Mouse (Mus musculus): Measurements from ENCODE around the gene Gm13420.
"Not testable (repeated sequence)": the region's sequence is repeated elsewhere in the genome, so short reads cannot be mapped to it uniquely, and the experiment has no call there.

Gm13420 gene

DNA sequence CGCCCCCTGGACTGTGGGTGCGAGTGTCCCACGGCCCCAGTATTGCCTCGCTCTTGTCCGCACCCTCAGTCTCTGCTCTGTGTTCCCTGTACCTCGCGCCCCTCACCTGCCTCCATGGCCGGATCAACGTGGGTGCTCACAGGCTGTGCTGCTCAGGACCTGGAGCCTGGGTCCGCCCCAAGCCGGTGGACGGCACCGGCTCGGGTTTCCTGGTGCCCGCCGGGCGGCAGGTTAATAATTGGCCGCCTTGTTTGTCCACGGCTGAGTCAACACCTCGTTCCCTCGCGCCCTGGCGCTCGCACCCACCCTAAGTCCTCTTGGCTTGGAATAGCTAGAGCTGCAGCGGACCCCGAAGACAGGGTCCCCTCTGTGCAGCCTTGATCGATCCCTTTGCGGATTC is at the start of gene Gm13420:
TSS of gene Gm13420 (minus strand) at position 189 of the 400 bp plus-strand sequence.
- peak; percentile 53 for DNase-seq (ENCODE audit: low spot score)

DNA sequence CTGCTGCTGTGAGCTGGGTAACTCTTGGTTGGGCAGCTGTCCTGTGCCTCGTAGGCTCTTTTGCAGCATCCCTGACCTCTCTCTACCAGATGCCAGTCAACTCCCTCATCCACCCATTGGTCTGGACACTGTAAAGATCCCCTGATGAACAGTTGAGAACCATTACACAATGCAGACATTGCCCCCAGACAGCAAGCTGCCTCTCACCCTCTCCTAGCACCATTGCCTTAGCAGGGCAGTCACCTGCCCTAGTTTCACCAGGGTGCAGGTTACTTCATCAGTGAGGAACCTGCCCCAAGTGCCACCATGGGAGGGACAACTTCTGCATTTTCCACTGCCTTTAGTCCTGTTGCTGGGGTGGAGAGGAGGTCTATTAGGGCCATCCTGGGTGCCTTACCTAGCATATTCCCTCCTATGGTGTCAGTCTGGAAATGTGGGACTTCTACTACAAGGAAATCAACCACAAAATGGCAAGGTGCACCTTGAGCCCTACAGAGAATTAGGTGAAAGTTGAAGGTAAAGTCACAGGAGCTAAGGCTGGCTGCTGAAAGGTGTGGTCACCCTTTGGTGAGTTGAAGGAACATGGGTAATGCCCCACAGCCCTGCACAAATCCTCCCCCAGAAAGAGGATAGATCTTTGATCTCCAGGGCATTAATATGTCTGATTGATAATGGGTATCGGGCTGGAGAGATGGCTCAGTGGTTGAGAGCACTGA is 41.4 kb upstream of the Gm13420 start:
- DNase-seq (ENCODE audit: low spot score) = no peak

DNA sequence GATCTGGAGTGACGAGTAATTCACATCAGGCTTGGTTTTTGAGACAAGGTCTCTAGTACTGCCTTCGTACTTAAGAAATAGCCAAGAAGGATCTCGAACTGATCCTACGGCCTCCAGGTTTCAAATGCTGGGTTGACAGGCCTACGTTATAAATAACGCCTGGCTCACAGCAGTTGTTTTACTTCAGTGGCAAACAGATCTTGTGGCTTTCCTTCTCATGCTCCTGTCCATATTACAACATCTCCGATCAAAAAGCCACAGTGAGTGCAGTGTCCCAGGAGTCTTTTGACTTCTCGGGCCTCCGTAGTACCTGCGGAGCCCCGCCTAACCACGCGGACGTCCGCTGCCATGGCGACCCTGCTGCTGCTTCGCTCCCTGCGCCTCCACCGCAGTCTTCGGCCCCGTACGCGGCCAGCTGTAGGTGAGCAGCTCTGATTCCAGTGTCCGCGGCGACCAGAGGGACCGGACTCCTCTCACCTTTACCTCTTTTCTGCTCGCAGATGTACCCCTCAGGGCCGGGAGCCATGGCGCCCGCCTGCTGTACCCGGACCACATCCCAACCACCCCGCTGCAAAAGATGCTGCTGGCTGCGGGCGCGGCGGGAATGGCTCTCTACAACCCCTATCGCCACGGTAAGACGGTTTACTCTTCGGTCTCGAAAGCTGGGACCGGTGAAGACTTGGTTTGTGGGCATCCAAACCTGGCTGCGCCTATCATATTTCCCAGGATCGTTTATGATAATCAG is 36.6 kb upstream of the Gm13420 start, which contains the start of gene Trub2:
TSS of gene Trub2 (minus strand) at position 566 of the 745 bp plus-strand sequence.
- peak; percentile 82 for DNase-seq (ENCODE audit: low spot score)

DNA sequence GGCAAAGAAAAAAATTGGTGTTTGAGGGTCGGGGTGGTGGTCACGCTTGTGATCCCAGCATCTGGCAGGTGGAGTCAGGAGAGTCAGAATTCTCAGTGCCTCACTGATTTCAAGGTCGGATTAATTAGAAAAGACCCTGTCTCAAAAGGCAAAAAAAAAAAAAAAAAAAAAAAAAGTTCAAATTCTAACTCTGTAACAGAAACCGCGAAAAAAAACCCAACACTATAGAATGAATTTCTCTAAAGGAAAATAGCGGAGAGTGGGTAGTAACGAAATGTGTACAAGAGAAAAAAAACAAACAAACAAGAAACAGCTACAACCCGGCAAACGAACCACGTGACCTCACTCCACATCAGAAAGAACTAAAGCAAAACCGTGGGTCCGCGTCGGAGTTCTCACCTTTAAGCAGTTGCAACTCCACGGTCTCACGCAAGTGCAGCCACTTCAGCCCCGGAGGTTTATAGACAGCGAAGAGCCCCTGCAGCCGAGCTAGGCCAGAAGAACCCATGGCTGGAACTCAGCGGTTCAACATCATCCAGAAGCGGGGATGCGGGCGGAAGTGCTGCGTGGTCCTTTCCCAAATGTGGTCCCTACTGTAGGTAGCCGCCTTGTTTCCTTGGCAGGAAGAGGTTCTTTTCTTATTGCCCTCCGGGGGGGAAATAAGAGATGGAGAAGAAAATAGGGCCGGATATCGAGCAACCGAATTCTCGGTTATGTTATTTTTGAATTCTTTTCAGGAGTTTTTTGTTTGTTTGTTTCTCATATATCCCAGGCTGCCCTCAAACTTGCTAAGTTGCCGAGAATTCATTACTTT is 35.8 kb upstream of the Gm13420 start, which contains the start of gene Coq4:
TSS of gene Coq4 (plus strand) at position 390 of the 814 bp plus-strand sequence.
- DNase-seq (ENCODE audit: low spot score) = peak; percentile 90

DNA sequence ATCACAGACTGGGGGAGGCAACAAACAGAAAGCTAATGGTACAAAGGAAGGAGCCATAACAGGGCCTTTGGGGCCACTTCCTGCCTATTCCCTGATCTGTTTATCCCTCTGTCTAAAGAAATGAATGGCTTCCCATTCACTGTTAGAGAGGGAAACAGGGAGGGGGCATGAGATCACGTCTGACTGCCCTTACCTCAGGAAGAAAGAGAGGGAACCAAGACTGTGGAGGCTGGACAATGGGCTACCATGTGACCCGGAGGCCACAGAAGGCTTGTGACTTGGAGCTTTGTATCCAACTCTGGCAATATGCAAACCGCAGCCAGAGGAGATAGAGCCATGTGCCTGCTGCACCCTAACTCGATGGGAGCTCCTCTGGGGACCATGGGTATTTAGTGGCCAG is 32.8 kb upstream of the Gm13420 start:
- DNase-seq (ENCODE audit: low spot score) = no peak

DNA sequence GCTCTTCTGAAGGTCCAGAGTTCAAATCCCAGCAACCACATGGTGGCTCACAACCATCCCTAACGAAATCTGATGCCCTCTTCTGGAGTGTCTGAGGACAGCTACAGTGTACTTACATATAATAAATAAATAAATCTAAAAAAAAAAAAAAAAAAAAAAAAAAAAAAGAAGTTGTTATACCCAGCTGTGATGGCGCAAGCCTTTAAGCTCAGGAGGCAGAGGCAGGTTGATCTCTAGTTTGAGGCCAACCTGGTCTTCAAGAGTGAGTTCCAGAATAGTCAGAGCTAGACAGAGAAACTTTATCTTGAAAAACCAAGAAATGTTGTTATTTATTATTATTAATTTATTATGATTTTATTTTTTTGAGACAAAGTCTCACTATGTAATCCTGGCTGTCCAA is 29.8 kb upstream of the Gm13420 start:
- not testable (repeated sequence) for DNase-seq (ENCODE audit: low spot score)

DNA sequence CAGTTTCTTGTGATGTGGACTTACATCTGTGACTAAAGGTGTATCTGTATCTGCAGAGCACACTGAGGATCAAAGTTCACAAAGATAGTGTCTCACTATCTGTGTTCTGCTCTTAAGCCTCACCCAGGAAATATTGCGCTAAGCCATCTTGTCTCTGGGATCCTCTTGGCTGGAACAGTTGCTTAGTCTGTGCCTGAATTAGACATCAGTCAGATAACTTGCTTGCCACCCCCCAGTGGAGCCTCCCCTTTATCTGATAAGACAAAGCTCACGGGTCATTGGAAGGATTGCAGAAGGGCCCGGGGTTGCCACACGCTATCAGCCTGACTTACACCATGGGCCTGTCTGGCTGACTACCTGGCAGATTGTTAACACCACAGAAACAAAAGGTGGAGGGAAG is 21.8 kb upstream of the Gm13420 start:
- DNase-seq (ENCODE audit: low spot score) = no peak

DNA sequence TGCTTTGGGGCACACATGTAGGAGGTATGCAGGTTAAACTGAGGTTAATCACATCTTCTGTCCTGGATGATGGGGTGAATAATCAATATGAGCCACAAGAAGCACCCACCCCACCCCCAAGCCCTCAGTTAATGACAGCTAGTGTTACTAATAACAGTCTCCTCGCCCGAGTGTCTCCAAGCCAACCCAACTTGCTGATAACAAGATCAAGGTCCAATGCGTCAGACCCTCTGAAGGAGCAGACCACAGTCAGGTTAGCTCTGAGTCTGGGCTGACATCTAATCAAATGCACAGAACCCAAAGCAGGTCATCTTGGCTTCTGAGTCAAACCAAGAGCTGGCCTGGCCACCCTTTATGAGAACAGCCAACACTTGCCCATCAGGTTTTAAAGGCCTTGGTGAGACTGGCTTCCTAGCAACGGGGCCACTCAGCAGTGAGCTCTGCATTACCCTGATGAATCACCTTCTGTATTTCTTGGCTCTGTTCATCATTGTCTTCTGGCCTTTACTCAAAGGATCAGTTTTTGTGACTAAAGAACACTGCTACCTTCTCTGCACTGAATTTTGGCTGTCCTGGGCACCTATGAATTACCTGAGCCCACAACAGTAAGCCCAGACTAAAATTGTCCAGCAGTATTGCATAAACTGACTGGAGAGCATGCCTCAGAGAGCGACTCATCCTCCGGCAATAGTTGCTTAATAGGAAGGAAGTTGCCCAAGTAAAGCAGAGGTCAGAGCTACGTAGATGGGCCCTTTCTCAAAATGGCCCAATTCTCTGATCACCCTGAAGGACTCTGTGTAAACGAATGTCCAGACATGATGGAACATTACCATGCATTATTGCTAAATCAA is 20.4 kb upstream of the Gm13420 start:
- peak; percentile 51 for DNase-seq (ENCODE audit: low spot score)

DNA sequence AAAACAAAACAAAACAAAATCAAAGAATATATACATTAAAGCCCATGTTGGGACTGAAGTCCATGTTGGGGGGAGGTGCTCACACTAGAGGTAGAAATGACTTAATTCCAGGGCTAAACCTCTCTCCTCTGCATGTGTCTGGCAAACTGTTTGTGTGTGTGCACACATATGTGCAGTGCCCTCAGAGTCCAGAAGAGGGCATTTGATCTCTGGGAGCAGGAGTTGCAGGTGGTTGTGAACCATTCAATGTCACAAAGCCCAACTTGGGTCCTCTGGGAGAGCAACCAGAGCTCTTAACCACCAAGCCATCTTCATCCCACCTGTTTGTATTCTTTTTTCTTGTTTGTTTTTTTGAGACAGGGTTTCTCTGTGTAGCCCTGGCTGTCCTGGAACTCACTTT is 18.7 kb upstream of the Gm13420 start:
- DNase-seq (ENCODE audit: low spot score) = no peak

DNA sequence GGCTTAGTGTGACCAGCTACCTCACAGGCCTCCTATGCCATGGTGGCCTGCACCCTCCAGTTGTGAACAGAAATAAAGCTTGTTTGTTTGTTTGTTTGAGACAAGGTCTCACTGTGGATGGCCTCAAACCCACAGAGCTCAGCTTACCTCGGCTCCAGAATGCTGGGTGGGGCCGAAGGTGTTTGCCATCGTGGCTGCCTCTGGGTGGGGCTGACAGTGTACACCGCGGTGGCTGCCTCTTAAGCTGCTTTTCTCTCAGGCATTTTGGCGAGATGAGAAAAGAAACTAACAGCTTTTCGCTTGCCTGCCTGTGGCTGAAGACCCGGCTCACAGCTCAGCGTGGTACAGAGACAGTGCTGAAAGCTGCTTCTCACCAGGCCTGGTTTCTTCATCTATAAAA is 17.4 kb upstream of the Gm13420 start:
- DNase-seq (ENCODE audit: low spot score) = peak; percentile 30

DNA sequence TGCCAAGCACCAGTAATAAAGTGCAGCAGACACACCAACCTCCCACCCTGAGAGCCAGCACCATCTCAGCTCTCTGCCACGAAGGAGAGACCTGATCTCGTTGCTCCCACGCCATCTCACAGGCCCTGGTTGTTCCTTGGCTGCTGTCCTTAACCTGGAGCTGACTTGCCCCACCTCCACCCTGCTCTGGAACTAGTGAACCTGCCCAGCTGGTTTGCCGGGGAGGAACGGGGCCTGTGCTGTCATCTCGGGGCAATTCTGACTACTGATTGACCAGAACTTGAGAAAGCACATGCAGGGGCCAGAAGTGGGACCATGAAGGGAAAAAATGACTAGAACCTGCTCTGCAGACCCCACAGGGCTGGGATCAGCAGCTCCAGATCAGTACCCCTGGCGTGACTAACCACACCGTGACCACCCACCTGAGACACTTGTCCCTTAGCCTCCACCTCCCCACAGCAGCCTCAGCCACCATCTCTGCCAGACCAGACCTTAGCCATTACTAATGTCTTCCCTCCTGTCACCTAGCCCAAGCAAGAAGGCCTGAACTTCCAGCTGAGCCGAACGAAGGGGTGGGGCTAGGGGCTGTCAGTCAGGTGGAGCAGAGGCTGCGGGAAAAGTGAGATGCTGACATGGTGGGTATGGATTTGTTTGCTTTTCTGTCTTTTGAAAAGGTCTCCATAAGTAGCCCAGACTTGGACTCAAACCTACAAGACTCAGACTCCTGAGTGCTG is 16.7 kb upstream of the Gm13420 start:
- DNase-seq (ENCODE audit: low spot score) = peak; percentile 81

DNA sequence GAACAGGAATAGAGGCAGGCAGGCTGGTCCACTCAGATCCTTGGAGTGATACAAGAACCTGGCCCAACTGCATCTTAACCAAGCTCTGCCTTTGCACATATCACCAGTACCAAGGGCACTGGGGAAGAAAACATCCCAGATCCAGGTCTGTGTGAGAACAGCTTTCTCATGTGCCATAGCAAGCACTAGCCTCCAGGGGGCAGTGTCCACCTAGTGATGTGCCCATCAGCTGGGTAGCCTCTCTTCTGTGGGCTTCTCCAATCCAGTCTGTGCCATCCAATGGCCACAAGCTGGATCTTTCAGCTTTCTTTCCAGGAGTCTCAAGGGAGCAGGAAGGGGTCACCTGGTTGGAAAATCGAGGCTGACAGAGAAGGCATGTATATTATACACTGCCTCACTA is 13.3 kb upstream of the Gm13420 start:
- DNase-seq (ENCODE audit: low spot score) = peak; percentile 71

DNA sequence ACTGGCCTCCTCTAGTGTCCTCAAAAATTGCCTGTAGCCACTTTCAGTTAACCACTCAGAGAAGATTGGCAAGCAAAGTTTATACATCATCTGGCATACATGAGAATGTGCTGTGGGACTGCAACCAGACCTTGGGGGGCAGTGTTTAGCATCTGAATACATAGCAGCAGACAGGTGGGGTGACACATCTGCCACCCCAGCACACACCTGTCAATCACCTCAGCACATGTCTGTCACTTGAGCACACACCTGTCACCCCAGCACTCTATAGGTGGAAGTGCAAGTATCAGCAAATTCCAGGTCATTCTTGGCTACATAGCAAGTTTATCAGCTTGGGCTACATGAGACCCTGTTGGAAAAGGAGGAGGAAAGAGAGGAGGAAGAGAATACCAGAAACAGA is 4.2 kb upstream of the Gm13420 start:
- DNase-seq (ENCODE audit: low spot score) = no peak

DNA sequence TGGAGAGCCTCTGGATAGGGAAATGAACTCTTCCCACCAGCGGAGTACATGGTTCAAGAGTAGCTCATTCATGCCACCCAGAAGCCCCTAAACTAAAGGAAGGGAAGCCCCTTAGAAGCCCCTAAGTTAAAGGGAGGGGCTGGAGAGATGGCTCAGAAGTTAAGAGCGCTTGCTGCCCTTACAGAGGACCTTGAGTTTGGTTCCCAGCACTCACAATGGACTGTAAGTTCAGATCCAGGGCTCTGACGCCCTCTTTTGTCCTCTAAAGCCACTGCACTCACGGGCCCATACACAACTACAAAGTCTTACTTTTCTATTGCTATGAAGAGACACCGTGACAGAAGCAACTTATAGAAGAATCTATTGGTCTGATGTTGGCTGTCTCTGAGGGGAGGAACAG is 912 bp upstream of the Gm13420 start:
- DNase-seq (ENCODE audit: low spot score) = no peak

DNA sequence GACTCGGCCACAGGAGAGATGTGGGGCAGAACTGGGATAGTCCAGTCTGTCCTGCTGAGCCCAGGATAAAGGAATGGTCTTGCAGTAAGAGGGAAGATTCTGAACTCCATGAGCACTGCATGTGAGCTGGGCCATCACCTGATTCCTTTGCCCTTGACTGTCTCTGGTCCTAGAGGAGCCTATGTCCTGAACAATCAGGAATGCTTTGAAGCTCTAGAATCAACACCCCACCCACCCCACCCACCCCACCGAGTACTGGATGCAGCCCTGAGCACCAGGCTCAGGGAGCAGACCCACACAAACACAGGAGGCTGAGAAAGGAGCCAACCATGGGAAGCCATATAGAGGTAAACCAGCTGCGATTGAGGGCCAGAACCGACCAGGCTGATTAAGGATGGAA is 3.0 kb downstream of the Gm13420 start:
- DNase-seq (ENCODE audit: low spot score) = no peak

DNA sequence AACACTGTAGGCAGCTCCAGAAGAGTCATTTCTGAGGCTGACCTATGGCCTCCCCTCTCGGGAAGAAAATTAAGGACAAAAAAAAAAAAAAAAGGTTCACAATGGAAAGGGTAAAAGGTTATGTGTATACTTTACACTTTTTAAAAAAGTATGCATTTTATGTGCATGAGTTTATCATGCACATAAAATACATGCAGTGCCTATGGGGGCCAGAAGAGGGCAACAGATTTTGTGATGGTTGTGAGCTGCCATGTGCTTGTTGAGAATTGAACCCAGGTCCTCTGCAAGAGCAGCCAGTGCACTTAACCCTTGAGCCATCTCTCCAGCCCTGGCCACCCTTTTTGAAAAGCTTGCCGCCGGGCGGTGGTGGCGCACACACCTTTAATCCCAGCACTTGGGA is 3.6 kb downstream of the Gm13420 start:
- no peak for DNase-seq (ENCODE audit: low spot score)

DNA sequence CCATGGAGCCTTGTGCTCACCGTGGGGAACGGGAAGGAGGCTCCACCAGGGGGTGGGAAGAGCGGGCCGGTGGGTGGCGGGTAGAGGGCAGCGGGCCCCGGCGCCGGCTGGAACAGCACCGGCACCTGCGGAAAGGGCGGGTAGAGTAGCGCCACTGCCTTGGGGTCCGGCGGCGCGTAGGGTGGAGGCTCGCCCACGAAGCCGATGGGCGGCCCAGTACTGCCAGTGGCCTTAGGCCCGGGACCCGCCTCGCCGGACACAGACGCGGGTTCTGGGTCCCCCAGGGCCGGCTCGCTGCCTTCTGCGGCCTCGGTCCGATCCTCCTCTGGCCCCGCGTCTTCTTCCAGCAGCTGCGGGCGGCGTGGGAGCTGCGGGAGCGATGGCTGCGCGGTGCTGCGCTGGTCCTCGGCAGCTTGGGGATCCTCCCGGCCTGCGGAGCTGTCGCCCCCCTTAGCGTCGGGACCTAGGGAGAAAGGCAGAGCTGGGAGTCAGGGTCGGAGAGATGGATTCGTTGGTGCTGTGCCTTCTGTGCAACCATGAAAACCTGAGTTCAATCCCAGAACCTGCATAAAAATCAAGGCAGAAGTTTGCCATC is 4.2 kb downstream of the Gm13420 start:
- no peak for DNase-seq (ENCODE audit: low spot score)

DNA sequence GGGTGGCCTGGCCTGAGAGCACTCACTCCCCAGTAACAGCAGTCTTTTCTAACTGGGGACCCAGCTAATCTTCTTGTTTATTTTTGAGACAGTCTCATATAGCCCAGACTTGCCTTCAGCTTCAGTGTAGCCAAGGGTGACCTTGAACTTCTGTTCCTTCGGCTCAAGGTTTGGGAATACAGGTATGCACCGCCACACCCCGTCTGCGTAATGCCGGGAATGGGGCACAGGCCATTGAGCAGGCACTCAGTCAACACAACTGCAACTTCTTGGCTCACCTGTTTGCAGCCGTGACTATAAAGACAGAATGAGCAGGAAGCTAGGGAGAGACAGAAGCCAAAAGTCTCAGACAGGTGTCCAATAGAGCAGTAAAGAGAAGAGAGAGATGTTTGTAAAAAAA is 7.2 kb downstream of the Gm13420 start:
- DNase-seq (ENCODE audit: low spot score) = no peak

DNA sequence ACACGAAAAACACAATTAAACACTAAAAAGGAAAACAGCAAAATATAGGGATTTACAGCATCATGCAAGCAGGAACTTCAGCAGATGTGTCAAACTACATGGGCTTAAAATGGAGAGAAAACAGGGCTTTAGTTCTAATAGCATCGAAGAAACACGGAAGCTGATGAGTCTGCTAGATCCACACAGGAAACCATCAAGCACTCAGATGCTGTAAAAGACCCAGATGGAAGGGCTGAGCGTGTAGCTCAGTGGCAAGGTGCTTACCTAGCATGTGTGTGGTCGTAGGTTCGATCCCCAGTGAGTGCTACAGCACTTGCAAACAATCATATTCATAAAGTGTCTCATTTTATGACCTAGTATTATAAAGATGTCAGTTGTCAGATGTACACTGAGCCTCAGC is 10.3 kb downstream of the Gm13420 start:
- no peak for DNase-seq (ENCODE audit: low spot score)

DNA sequence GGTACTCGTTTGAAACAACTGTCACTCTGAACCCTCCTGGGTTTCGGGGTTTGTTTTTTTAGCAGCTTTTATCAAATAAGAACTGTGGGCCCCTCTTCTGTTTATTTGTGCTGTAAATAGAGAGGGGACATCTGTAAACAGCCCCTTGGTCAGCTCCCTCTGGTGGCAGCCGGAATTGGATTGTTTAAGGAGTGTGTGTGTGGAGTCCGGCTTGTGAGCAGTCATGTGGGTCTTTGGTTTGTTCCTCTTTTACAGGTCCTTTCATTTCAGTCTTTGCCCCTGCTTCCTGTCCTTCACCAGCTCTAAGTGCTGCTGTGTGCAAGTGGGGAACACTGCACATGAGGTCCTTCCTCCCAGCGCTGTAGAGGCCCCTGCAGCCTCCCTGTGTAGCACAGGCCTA is 12.1 kb downstream of the Gm13420 start:
- DNase-seq (ENCODE audit: low spot score) = no peak

DNA sequence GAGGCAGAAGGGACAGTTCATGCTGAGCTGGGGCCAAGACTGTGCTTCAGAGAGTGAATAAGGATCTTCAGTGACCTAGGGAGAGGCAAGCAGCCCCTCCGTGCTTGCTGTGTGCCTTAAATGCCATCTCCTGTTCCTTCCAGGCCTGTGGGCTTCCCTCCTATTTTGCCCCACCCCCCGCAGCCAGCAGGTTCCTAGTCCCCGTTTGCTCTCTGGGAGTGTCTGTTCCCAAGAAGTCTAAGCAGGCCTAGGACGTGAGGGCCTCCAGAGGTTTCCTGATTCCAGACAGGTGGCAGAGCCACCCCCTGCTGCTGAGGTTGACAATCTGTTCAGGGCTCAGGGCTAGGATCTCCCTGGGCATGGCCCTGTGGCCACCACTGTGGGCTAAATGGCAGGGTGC is 12.7 kb downstream of the Gm13420 start:
- DNase-seq (ENCODE audit: low spot score) = no peak
